Mouse (Mus musculus) forebrain, embryonic 11.5 days (tissue): Measurements from ENCODE around the gene Hlx. TPM values are rescaled to one million over a fixed set of nuclear protein-coding genes. Genes with fewer than 3 reads are reported as not detected.

Experiments
- ATAC-seq: fragments of 200-750 bp; cut with Nextera tagmentation; replicated peaks from 2 replicates; pipeline ENCODE4 v1.8.0; 2017; ENCODE audit warnings: moderate TSS enrichment; ENCODE audit not compliant: low FRiP score
- DNase-seq: peaks from one replicate; pipeline ENCODE4 v3.0.0-alpha.2; 2017; ENCODE audit warnings: low spot score
- H3K27ac ChIP-seq: fragments of 300-500 bp; sonication (generic); 2 replicates; pipeline ENCODE4 v1.5.1; 2014; ENCODE audit warnings: low read depth, low read length
- H3K27me3 ChIP-seq: fragments of 300-500 bp; sonication (generic); 2 replicates; pipeline ENCODE4 v1.6.1; 2014; ENCODE audit warnings: mild to moderate bottlenecking, low read length, mixed read lengths; ENCODE audit not compliant: control insufficient read depth, insufficient read depth
- H3K36me3 ChIP-seq: fragments of 300-500 bp; sonication (generic); 2 replicates; pipeline ENCODE4 v1.6.1; 2014; ENCODE audit warnings: mild to moderate bottlenecking, low read length, moderate library complexity, mixed read lengths; ENCODE audit not compliant: control insufficient read depth, insufficient read depth
- H3K4me1 ChIP-seq: fragments of 300-500 bp; sonication (generic); replicated peaks from 2 replicates; pipeline ENCODE4 v1.6.1; 2014; ENCODE audit warnings: low read length, mixed read lengths; ENCODE audit not compliant: control insufficient read depth, insufficient read depth
- H3K4me2 ChIP-seq: fragments of 300-500 bp; sonication (generic); 2 replicates; pipeline ENCODE4 v1.6.1; 2014; ENCODE audit warnings: low read depth, mild to moderate bottlenecking, low read length, moderate library complexity, mixed read lengths; ENCODE audit not compliant: severe bottlenecking
- H3K4me3 ChIP-seq: fragments of 300-500 bp; sonication (generic); 2 replicates; pipeline ENCODE4 v1.5.1; 2014; ENCODE audit warnings: low read depth, low read length
- H3K9ac ChIP-seq: fragments of 300-500 bp; sonication (generic); 2 replicates; pipeline ENCODE4 v1.6.1; 2014; ENCODE audit warnings: low read length
- H3K9me3 ChIP-seq: fragments of 300-500 bp; sonication (generic); 2 replicates; pipeline ENCODE4 v1.6.1; 2016; ENCODE audit warnings: low read length, mixed read lengths; ENCODE audit not compliant: control insufficient read depth
- WGBS: fragments of 180-500 bp; shearing (Covaris S2); extraction: QIAGEN DNeasy Blood & Tissue Kit; methylation state at CpG from one replicate; pipeline ENCODE4 v1.1.7; 2014; 5-methylcytosine and 5-hydroxymethylcytosine counted together
- polyA plus RNA-seq: library from polyadenylated mRNA; unstranded; fragments of >200 nt; fragmentation: Nextera tagmentation; extraction: Ambion mirVana; gene quantifications from 2 replicates; pipeline ENCODE4 v1.2.1, GENCODE M21; 2014

The Hlx gene
- polyA plus RNA-seq, 1 experiment from 2014 or later, result 4.6 TPM

DNA sequence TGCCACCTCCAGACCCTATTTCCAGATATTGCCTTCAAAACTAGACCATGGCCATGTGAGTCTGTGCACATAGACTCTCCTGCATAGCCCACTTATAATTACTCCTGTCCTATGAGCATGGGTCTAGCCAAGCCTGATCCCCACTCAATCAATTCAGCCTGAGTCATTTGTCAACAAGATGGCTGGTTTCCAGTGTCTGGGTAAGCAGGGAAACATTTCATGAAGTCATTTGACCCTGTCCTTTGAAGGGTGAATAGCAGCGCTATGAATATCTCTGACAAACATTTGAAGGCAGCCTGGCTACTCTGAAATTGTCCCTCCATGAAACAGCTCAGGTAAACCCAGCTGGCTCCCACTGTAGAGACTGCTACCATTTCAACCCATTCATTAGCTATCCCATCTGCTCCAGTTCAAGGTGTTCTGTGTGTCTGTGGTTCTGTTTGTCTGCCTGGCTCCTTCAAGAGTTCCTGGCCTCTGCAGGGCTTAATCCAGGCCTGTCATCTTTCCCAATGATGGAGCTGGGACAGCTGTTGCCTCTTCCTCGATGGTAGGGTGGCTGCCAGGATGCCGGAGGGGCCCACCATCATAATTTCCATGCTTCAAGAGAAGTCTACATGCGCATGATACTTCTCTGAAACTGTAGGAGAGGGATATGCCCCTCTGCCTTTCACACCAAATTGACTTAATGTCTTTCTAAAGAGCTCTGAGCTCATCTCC lies 24.7 kb downstream of the Hlx start:
- Histone ChIP-seq H3K9ac (no peak overlapping the region), H3K4me2 (no peak overlapping the region), H3K36me3 (no peaks in the 10 kb centered on the region), H3K27ac (no peak overlapping the region), H3K4me3 (no peak overlapping the region), H3K4me1 (no peaks in the 10 kb centered on the region), H3K27me3 (no peaks in the 10 kb centered on the region), H3K9me3 (no peaks in the 10 kb centered on the region)
- 74% methylated on average over 4 of the region's 4 CpGs for WGBS
- DNase-seq (no peak), ATAC-seq (0 out of 2 replicates have a peak, but pooled peaks have one; percentile 21)

DNA sequence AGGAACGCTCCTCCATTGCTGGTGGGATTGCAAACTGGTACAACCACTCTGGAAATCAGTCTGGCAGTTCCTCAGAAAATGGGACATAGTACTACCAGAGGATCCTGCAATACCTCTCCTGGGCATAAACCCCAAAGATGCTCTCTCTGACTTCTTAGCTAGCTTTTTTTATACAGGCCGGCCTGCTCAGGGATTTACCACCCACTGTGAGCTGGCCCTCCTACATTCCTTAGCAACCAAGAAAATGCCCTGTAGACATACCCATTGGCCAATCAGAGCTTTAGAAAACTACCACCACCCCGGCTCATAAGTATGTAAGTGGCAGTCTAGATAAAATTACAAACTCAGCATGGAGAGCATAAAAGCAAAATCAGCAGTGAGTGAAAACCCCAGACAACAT lies 27.5 kb downstream of the Hlx start:
- no peaks in the 10 kb centered on the region for H3K27me3 ChIP-seq
- no peaks in the 10 kb centered on the region for H3K4me1 ChIP-seq
- 40% methylated on average over 3 of the region's 3 CpGs for WGBS
- ATAC-seq (no peak), DNase-seq (peak; percentile 5)
- H3K4me2 ChIP-seq, result no peak overlapping the region
- H3K9ac ChIP-seq, result no peak overlapping the region
- H3K27ac ChIP-seq, result no peak overlapping the region
- no peak overlapping the region for H3K4me3 ChIP-seq
- H3K9me3 ChIP-seq, result no peaks in the 10 kb centered on the region
- no peaks in the 10 kb centered on the region for H3K36me3 ChIP-seq

- Histone ChIP-seq H3K4me1 (no peaks in the 10 kb centered on the region), H3K4me2 (no peak overlapping the region), H3K9ac (no peak overlapping the region), H3K27me3 (no peaks in the 10 kb centered on the region), H3K9me3 (no peaks in the 10 kb centered on the region; the same call in 1 of the 2 replicates), H3K36me3 (no peaks in the 10 kb centered on the region), H3K4me3 (no peak overlapping the region), H3K27ac (no peak overlapping the region)
- WGBS, result 89% methylated on average over 1 of the region's 1 CpGs
- no peak for ATAC-seq
- peak; percentile 23 for DNase-seq
Observed at GRCm38 (mm10) chr1:184699295-184699694, 33.1 kb downstream of the Hlx start.

DNA sequence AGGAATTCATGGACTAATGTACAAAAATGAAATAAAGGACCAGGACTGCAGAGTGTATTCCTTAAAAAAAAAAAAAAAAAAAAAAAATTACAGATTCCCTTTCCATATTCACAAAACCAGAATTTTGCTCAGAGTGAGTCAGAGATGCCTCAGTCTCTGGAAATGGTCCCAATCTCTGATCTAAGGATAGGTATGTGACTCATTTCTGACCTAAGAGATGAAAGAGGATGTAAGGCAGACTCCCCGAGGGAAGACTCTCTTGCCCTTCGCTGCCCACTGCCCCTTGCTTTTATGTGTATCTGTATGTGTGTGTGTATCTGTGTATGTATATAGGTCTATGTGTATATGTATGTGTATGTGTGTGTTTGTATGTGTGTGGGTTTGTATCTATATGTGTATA lies 37.0 kb downstream of the Hlx start:
- H3K27ac ChIP-seq, result no peak overlapping the region
- no peak overlapping the region for H3K9ac ChIP-seq
- no peak overlapping the region for H3K4me3 ChIP-seq
- no peak for ATAC-seq
- DNase-seq, result no peak
- no peaks in the 10 kb centered on the region for H3K36me3 ChIP-seq
- H3K4me1 ChIP-seq, result no peaks in the 10 kb centered on the region
- H3K4me2 ChIP-seq, result no peak overlapping the region
- no peaks in the 10 kb centered on the region for H3K27me3 ChIP-seq
- H3K9me3 ChIP-seq, result no peaks in the 10 kb centered on the region; the same call in 1 of the 2 replicates
- 76% methylated on average over 2 of the region's 2 CpGs for WGBS

GRCm38 (mm10) chr1:184692204-184692904 lies 40.1 kb downstream of the Hlx start:
- H3K4me3 ChIP-seq, result no peak overlapping the region
- no peaks in the 10 kb centered on the region for H3K36me3 ChIP-seq
- 85% methylated on average over 10 of the region's 10 CpGs for WGBS
- H3K9me3 ChIP-seq, result no peaks in the 10 kb centered on the region
- no peak overlapping the region for H3K27ac ChIP-seq
- H3K4me1 ChIP-seq, result no peaks in the 10 kb centered on the region
- DNase-seq (no peak), ATAC-seq (no peak)
- no peaks in the 10 kb centered on the region for H3K27me3 ChIP-seq
- no peak overlapping the region for H3K9ac ChIP-seq
- no peak overlapping the region for H3K4me2 ChIP-seq

- Histone ChIP-seq H3K9ac (no peak overlapping the region), H3K27me3 (no peaks in the 10 kb centered on the region), H3K4me1 (no peaks in the 10 kb centered on the region), H3K27ac (no peak overlapping the region), H3K9me3 (no peaks in the 10 kb centered on the region), H3K4me3 (no peak overlapping the region), H3K36me3 (no peaks in the 10 kb centered on the region), H3K4me2 (no peak overlapping the region)
- DNase-seq, result no peak
- ATAC-seq, result no peak
- WGBS, result 86% methylated on average over 8 of the region's 8 CpGs
Observed at GRCm38 (mm10) chr1:184691240-184691639, 41.2 kb downstream of the Hlx start.

GRCm38 (mm10) chr1:184688026-184688425 lies 44.4 kb downstream of the Hlx start:
- H3K4me2 ChIP-seq, result no peak overlapping the region
- DNase-seq (no peak), ATAC-seq (no peak)
- WGBS, result 90% methylated on average over 7 of the region's 7 CpGs
- H3K9me3 ChIP-seq, result no peaks in the 10 kb centered on the region
- no peaks in the 10 kb centered on the region for H3K36me3 ChIP-seq
- H3K27ac ChIP-seq, result no peak overlapping the region
- H3K4me3 ChIP-seq, result no peak overlapping the region
- no peaks in the 10 kb centered on the region for H3K27me3 ChIP-seq
- no peaks in the 10 kb centered on the region for H3K4me1 ChIP-seq
- no peak overlapping the region for H3K9ac ChIP-seq

DNA sequence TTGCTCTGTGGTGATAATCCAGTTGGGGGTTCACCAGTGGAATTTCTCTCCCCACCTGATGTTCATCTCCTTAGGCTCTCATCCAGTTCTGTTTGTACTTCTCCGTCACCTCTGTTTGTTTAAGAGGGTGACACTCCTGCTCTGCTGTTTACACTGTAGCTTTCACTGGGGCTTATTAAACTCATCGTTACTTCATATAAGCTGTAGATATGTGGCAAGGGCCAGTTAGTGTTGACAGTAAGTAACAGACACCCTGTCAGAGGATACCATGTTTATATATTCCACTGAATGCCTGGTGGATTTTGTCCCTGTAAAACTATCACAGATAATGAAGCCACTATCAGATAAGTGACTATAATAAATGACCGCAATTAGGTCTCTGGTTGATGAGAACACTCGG lies 44.9 kb downstream of the Hlx start:
- ATAC-seq (no peak), DNase-seq (no peak)
- Histone ChIP-seq H3K27ac (no peak overlapping the region), H3K36me3 (no peaks in the 10 kb centered on the region), H3K4me1 (no peaks in the 10 kb centered on the region), H3K4me3 (no peak overlapping the region), H3K9me3 (no peaks in the 10 kb centered on the region), H3K27me3 (no peaks in the 10 kb centered on the region), H3K9ac (no peak overlapping the region), H3K4me2 (no peak overlapping the region)
- 87% methylated on average over 4 of the region's 4 CpGs for WGBS

DNA sequence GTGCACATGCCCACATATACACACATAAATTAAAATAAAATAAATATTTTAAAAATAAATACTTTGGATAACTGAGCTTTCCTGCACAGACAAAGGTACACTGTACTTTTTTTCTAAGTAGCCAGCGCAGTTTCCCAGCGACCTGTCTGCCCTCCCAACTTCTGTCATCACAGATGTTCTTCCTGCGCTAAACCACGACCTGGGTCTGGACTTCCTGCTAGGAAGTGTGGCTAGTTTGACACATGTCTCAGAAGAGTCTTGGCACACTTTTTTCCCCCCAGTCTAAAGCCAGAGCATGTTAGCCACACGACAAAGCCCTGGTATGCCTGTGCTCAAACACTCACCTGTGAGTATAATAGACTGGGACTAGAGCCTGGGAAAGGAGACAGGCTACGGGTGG lies 48.9 kb downstream of the Hlx start:
- Histone ChIP-seq H3K4me2 (no peak overlapping the region), H3K36me3 (no peaks in the 10 kb centered on the region), H3K4me3 (no peak overlapping the region), H3K27me3 (no peaks in the 10 kb centered on the region), H3K27ac (no peak overlapping the region), H3K4me1 (no peaks in the 10 kb centered on the region), H3K9ac (no peak overlapping the region), H3K9me3 (no peaks in the 10 kb centered on the region)
- DNase-seq (no peak), ATAC-seq (no peak)
- 82% methylated on average over 6 of the region's 6 CpGs for WGBS
